Mouse (Mus musculus): Measurements from ENCODE around the gene Ptch2. TPM values are rescaled to one million over a fixed set of nuclear protein-coding genes. Genes with fewer than 3 reads are reported as not detected.
A peak's percentile ranks its signal among the peaks of the same experiment; 100 is the strongest.

The Ptch2 gene
- polyA plus RNA-seq, 1 experiment from 2014 or later: 1.6 TPM

DNA sequence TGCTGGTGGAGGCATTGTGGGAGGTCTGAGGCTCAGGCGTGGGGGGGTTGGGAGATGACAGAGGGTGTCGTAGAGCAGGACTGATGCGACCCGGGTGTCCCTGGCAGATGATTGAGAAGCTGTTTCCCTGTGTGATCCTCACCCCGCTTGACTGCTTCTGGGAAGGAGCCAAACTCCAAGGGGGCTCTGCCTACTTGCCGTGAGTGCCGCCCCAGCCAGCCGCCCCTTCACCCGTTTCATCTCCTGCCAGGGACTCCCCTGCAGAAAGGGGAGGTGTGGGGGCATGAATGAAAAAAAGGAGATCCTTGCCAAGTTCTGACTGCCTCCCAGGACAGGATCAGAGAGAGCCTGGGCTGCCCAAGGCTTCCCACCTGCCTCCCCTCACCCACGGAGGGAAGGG, 9.3 kb downstream of the Ptch2 start:
- H3K4me1 ChIP-seq (replicated peaks): no peaks in the 10 kb centered on the region
- H3K36me3 ChIP-seq: no peaks in the 10 kb centered on the region
- WGBS: 51% methylated on average over 10 of the region's 10 CpGs
- no peak overlapping the region for H3K9ac ChIP-seq
- no peak for ATAC-seq (replicated peaks; ENCODE audit: insufficient number of reproducible peaks, insufficient read depth, low FRiP score, low read depth)
- no peak overlapping the region for H3K27ac ChIP-seq
- no peak overlapping the region for H3K4me2 ChIP-seq
- no peaks in the 10 kb centered on the region for H3K9me3 ChIP-seq (replicated peaks)
- H3K4me3 ChIP-seq: no peak overlapping the region
- no peaks in the 10 kb centered on the region for H3K27me3 ChIP-seq

GRCm38 (mm10) chr4:117107813-117108523, 12.1 kb downstream of the Ptch2 start:
- ATAC-seq (replicated peaks; ENCODE audit: insufficient number of reproducible peaks, insufficient read depth, low FRiP score, low read depth): no peak
- Histone ChIP-seq H3K27ac (no peak overlapping the region), H3K4me2 (no peak overlapping the region), H3K9me3 (replicated peaks) (no peaks in the 10 kb centered on the region), H3K4me1 (replicated peaks) (no peaks in the 10 kb centered on the region), H3K4me3 (no peak overlapping the region), H3K36me3 (no peaks in the 10 kb centered on the region), H3K27me3 (no peaks in the 10 kb centered on the region), H3K9ac (no peak overlapping the region)
- 87% methylated on average over 18 of the region's 18 CpGs for WGBS

DNA sequence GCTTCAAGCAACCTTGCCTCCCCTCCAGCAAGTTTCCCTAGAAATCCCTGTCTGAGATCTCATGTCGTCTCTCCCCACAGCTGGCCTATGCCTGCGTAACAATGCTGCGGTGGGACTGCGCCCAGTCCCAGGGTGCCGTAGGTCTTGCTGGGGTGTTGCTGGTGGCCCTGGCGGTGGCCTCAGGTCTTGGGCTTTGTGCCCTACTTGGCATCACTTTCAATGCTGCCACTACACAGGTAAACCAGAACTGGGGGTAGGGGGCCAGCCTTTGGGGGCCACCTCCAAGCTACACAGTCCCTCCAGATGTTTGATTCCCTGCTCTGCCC, 12.6 kb downstream of the Ptch2 start:
- ATAC-seq (replicated peaks; ENCODE audit: insufficient number of reproducible peaks, insufficient read depth, low FRiP score, low read depth): no peak
- 92% methylated on average over 6 of the region's 6 CpGs for whole genome bisulfite sequencing
- Histone ChIP-seq H3K4me3 (no peak overlapping the region), H3K4me1 (replicated peaks) (no peaks in the 10 kb centered on the region), H3K36me3 (no peaks in the 10 kb centered on the region), H3K9ac (no peak overlapping the region), H3K27ac (no peak overlapping the region), H3K4me2 (no peak overlapping the region), H3K27me3 (no peaks in the 10 kb centered on the region), H3K9me3 (replicated peaks) (no peaks in the 10 kb centered on the region)

DNA sequence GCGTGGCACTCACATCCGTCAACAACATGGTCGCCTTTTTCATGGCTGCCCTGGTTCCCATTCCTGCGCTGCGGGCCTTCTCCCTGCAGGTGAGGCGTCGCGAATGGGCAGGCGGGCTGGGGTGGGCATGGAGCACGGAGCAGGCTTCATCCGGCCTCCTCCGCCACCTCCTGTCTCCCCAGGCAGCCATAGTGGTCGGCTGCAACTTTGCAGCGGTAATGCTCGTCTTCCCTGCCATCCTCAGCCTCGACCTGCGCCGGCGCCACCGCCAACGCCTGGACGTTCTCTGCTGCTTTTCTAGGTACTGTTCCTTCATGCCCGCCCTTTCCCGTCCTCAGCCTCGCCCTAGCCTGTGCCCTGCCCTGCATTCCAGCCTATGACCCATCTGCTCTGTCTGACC, 13.5 kb downstream of the Ptch2 start:
- 84% methylated on average over 25 of the region's 25 CpGs for whole genome bisulfite sequencing
- no peak for ATAC-seq (replicated peaks; ENCODE audit: insufficient number of reproducible peaks, insufficient read depth, low FRiP score, low read depth)

DNA sequence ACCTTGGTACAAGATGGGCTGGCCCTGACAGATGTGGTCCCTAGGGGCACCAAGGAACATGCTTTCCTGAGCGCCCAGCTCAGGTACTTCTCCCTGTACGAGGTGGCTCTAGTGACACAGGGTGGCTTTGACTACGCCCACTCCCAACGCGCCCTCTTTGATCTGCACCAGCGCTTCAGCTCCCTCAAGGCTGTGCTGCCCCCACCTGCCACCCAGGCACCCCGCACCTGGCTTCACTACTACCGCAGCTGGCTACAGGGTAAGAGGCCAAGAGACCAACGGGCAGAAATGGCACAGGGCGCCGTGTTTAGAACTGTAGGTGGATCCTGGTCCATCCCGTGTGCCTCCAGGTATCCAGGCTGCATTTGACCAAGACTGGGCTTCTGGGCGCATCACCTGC, 14.4 kb downstream of the Ptch2 start:
- Histone ChIP-seq H3K4me1 (replicated peaks) (no peaks in the 10 kb centered on the region), H3K36me3 (no peaks in the 10 kb centered on the region), H3K4me3 (no peak overlapping the region), H3K4me2 (no peak overlapping the region), H3K9me3 (replicated peaks) (no peaks in the 10 kb centered on the region), H3K27me3 (no peaks in the 10 kb centered on the region), H3K9ac (no peak overlapping the region), H3K27ac (no peak overlapping the region)
- no peak for ATAC-seq (replicated peaks; ENCODE audit: insufficient number of reproducible peaks, insufficient read depth, low FRiP score, low read depth)
- WGBS: 83% methylated on average over 13 of the region's 13 CpGs

More for the DNA sequence above, 13.5 kb downstream of the Ptch2 start:
- Histone ChIP-seq H3K9ac (no peak overlapping the region), H3K27ac (no peak overlapping the region), H3K4me3 (no peak overlapping the region), H3K36me3 (no peaks in the 10 kb centered on the region), H3K4me1 (replicated peaks) (no peaks in the 10 kb centered on the region), H3K4me2 (no peak overlapping the region), H3K27me3 (no peaks in the 10 kb centered on the region), H3K9me3 (replicated peaks) (no peaks in the 10 kb centered on the region)

DNA sequence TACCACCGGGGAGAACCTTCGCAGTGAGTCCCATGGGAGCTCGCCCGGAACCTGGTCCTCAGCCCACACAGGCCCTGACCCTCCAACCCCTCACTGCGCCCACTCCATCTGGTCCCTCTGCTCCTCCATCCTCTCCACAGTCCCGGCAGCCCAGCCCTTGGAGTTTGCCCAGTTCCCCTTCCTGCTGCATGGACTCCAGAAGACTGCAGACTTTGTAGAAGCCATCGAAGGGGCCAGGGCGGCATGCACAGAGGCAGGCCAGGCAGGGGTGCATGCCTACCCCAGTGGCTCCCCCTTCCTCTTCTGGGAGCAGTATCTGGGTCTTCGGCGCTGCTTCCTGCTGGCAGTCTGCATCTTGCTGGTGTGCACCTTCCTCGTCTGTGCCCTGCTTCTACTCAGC, 15.1 kb downstream of the Ptch2 start:
- H3K36me3 ChIP-seq: no peaks in the 10 kb centered on the region
- 86% methylated on average over 11 of the region's 11 CpGs for WGBS
- H3K9ac ChIP-seq: no peak overlapping the region
- no peak overlapping the region for H3K4me2 ChIP-seq
- no peak overlapping the region for H3K27ac ChIP-seq
- no peak for ATAC-seq (replicated peaks; ENCODE audit: insufficient number of reproducible peaks, insufficient read depth, low FRiP score, low read depth)
- no peaks in the 10 kb centered on the region for H3K27me3 ChIP-seq
- no peak overlapping the region for H3K4me3 ChIP-seq
- H3K9me3 ChIP-seq (replicated peaks): no peaks in the 10 kb centered on the region
- no peaks in the 10 kb centered on the region for H3K4me1 ChIP-seq (replicated peaks)

DNA sequence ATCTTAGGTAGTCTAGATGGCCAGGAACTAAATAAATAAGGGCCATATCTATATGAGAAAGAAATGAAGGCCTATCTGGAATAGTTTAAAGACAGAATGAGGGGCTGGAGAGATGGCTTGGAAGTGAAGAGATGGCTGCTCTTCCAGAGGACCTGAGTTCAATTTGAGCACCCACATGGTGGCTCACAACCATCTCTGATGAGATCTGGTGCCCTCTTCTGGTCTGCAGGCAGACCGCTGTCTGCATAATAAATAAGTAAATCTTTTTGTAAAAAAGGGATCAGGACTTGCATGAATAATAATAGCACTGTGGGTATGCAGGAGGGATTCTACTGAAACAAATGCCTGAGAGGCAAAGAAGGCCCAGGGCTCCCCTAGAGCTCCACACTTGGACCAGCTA, 17.4 kb downstream of the Ptch2 start:
- no peak overlapping the region for H3K27ac ChIP-seq
- 85% methylated on average over 1 of the region's 1 CpGs for WGBS
- H3K9ac ChIP-seq: no peak overlapping the region
- no peak overlapping the region for H3K4me3 ChIP-seq
- ATAC-seq (replicated peaks; ENCODE audit: insufficient number of reproducible peaks, insufficient read depth, low FRiP score, low read depth): no peak
- H3K4me1 ChIP-seq (replicated peaks): no peaks in the 10 kb centered on the region
- no peaks in the 10 kb centered on the region for H3K36me3 ChIP-seq
- H3K9me3 ChIP-seq (replicated peaks): no peaks in the 10 kb centered on the region
- H3K27me3 ChIP-seq: no peaks in the 10 kb centered on the region
- H3K4me2 ChIP-seq: no peak overlapping the region

GRCm38 (mm10) chr4:117115592-117115991, 19.7 kb downstream of the Ptch2 start:
- H3K4me1 ChIP-seq (replicated peaks): peaks cover 5% of the 10 kb centered on the region
- no peak overlapping the region for H3K27ac ChIP-seq
- no peaks in the 10 kb centered on the region for H3K36me3 ChIP-seq
- WGBS: 80% methylated on average over 5 of the region's 5 CpGs
- no peak overlapping the region for H3K4me3 ChIP-seq
- no peak for ATAC-seq (replicated peaks; ENCODE audit: insufficient number of reproducible peaks, insufficient read depth, low FRiP score, low read depth)
- no peak overlapping the region for H3K4me2 ChIP-seq
- no peak overlapping the region for H3K9ac ChIP-seq
- no peaks in the 10 kb centered on the region for H3K9me3 ChIP-seq (replicated peaks)
- H3K27me3 ChIP-seq: no peaks in the 10 kb centered on the region

DNA sequence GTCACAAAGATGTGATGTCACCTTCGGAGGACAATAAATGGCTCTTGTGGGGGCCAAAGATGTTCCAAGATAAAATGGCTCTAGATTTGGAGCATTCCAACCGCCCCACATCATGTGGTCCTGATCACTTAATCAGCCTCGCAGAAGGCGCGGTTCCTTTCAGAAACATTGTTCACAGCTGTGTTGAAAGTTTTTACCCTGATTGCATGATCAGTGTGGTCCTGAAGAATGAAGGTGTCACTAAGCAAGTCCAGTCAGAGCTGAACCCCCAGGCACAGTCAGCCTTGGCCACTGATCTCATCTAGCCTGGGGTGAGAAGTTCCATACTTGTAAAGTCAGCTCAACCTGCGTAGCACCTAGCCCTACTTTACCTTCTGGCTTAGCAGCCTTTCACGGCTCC, 22.1 kb downstream of the Ptch2 start:
- Histone ChIP-seq H3K4me3 (no peak overlapping the region), H3K9ac (no peak overlapping the region)
- WGBS: 88% methylated on average over 7 of the region's 7 CpGs

GRCm38 (mm10) chr4:117119636-117120035, 23.8 kb downstream of the Ptch2 start:
- peaks cover 12% of the 10 kb centered on the region for H3K4me1 ChIP-seq (replicated peaks)
- WGBS: 76% methylated on average over 5 of the region's 5 CpGs
- peak overlapping the region; percentile 98 for H3K4me2 ChIP-seq
- H3K9me3 ChIP-seq (replicated peaks): no peaks in the 10 kb centered on the region
- no peaks in the 10 kb centered on the region for H3K27me3 ChIP-seq
- peak overlapping the region; percentile 60 for H3K4me3 ChIP-seq
- peak overlapping the region; percentile 52 for H3K9ac ChIP-seq
- H3K27ac ChIP-seq: peak overlapping the region; percentile 80
- no peak for ATAC-seq (replicated peaks; ENCODE audit: insufficient number of reproducible peaks, insufficient read depth, low FRiP score, low read depth)
- no peaks in the 10 kb centered on the region for H3K36me3 ChIP-seq

More for the DNA sequence above, 22.1 kb downstream of the Ptch2 start:
- H3K4me1 ChIP-seq (replicated peaks): peaks cover 8% of the 10 kb centered on the region
- no peak for ATAC-seq (replicated peaks; ENCODE audit: insufficient number of reproducible peaks, insufficient read depth, low FRiP score, low read depth)
- no peak overlapping the region for H3K4me2 ChIP-seq
- no peaks in the 10 kb centered on the region for H3K9me3 ChIP-seq (replicated peaks)
- H3K36me3 ChIP-seq: no peaks in the 10 kb centered on the region
- no peaks in the 10 kb centered on the region for H3K27me3 ChIP-seq
- H3K27ac ChIP-seq: no peak overlapping the region

DNA sequence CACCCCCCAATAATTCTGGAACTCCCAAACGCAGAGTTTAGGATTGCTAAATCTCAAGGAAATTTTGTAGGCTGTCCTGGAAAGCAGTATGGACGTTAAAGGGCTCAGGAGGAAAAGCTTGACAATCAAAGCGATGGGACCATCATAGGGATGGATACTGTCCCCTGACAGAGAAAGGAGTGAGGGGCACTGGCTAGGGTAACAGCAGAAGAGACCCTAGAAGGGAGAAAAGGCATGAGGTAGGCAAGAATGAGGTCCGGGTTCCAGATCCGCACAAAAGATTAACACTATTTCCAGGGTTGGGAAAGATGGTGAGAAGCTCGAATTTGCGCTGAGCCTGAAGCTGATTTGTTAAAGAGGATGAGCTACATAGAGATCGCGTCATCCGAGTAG, 24.2 kb downstream of the Ptch2 start:
- Histone ChIP-seq H3K9ac (peak overlapping the region; percentile 52), H3K4me2 (peak overlapping the region; percentile 98), H3K36me3 (no peaks in the 10 kb centered on the region), H3K4me1 (replicated peaks) (peaks cover 16% of the 10 kb centered on the region), H3K27me3 (no peaks in the 10 kb centered on the region), H3K4me3 (peak overlapping the region; percentile 60), H3K9me3 (replicated peaks) (no peaks in the 10 kb centered on the region), H3K27ac (peak overlapping the region; percentile 80)
- WGBS: 3% methylated on average over 10 of the region's 10 CpGs
- ATAC-seq (replicated peaks; ENCODE audit: insufficient number of reproducible peaks, insufficient read depth, low FRiP score, low read depth): no peak
